Mouse (Mus musculus) gastrocnemius, postnatal 14 days (tissue): Measurements from ENCODE around the gene Hist1h4i. TPM values are rescaled to one million over a fixed set of nuclear protein-coding genes. Genes with fewer than 3 reads are reported as not detected.
A peak's percentile ranks its signal among the peaks of the same experiment; 100 is the strongest.

Source experiments
- DNase-seq: peaks from one replicate; pipeline ENCODE4 v3.0.0; 2021; ENCODE audit warnings: mixed read lengths
- intact Hi-C: fragments of 180-260 bp; cut with DNase I; formaldehyde crosslinking; loops from one replicate; pipeline ENCODE4 v1.15.1; 2025; ENCODE audit warnings: low total_unique reads
- total RNA-seq, 2 experiments: library from RNA; stranded (reverse); gene quantifications; 2 replicates each; pipeline ENCODE4 v1.2.3; 2021

Gene Hist1h4i
- total RNA-seq, 2 experiments from 2014 or later, result 46.4 to 49.7 TPM

DNA sequence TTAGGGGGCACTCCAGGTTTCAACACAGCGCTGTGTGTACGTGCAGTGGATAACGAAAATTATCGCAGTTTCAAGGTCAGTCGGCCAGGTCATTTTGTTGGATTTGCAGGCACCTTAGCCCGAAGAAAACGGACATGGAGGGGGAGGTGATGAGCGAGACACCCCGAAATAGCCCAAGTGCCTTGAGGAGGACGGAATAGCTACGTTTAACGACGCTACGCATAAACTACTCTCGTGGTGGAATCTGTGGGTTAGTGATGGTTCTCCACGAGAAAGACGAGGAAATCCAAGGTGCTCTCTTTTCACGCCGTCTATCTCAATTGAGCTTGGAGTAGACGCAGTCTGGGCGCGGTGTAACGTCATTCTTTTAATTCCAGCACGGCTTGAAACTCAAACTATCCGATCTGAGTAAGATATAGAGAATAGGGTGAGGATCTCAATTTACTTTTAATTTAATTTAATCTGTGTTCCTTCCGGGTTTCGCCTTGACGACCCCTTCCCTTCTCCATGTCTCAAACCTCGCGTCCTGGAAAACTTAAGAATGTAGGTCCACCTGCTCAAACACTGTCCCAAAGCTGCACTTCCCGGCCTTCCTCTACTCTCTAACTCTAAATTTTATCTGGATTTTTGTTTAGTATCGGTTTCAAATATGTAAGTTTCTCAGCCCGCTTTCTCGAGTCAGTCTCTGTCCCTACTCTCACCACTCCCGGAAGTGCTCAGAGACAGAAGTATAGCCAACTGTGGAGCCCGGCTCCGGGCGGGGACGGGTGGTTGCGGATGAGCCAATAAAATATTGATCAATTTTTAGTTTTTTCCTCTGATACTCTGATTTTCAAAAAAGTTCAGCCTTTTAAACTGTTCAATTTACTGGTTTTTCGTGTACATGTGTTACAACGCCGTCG is 21.0 kb downstream of the Hist1h4i start:
- intact Hi-C loops, result loop anchor here (5.0 to 10.0 kb wide), 4 partner anchors 38 to 1505 kb away; partner anchors contain the start of gene Pom121l2
- no peak for DNase-seq

DNA sequence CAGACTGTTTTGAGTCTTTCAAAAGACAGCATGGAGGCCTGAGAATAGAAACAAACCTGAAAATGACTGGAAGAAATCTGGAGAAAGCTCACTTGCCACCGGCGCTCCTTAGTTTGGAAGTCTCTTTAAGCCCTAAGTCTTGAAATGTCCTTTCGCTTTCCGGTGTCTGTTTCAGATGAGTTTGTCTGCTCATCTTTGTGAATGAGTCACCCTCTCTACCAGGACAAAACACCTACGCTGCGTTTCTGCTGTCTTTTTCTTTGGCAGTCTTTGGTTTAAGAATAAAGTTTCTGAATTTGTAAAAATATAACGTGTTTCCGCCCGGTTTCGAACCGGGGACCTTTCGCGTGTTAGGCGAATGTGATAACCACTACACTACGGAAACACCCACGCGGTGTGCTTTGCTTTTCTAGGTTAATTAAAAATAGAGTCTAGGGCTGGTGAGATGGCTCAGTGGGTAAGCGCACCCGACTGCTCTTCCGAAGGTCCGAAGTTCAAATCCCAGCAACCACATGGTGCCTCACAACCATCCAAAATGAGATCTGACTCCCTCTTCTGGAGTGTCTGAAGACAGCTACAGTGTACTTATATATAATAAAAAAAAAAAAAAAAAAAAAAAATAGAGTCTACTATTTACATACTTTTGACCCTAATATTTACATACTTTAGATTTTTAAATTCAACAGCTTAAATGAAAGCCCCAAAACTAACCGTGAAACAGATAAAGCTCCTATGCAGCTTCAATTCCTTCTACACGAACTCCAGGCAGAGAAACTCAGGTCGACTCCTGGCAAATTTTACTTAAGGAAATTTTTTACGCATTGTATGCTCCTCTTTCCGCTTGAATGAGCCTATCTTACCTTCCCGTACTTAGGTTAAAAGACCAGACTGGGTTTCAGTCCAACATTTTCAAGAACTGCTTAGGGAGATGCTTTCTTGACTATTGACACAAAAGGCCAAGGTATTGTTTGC is 25.4 kb downstream of the Hist1h4i start:
- intact Hi-C loops, result loop anchor here (5.0 to 10.0 kb wide), 2 partner anchors 33 to 161 kb away; partner anchors contain the start of gene Pom121l2
- peak; percentile 49 for DNase-seq

DNA sequence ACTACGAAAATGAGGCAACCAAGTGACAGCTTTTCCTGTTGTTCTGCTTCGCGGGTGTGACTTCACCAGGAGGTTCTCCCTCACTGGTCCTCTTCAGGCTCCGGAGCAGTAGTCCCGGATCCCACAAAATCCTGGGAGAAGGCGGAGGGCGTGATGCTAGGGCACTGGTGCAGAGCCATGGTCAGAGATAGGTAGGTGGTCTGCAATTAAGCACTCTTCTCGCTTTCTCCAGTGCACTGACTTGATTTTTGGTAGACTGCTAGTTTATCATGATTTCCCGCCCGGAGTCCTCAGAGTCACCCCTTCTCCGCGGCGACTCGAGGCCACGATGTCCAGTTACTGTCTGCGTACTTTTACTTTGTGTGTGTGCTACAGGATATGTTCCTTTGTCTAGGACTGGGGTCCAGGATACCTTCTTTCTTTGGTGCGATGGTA is 26.7 kb downstream of the Hist1h4i start:
- intact Hi-C loops, result loop anchor here (10.0 kb wide), 1 partner anchor 160 kb away; no protein-coding TSS in a partner anchor
- no peak for DNase-seq

DNA sequence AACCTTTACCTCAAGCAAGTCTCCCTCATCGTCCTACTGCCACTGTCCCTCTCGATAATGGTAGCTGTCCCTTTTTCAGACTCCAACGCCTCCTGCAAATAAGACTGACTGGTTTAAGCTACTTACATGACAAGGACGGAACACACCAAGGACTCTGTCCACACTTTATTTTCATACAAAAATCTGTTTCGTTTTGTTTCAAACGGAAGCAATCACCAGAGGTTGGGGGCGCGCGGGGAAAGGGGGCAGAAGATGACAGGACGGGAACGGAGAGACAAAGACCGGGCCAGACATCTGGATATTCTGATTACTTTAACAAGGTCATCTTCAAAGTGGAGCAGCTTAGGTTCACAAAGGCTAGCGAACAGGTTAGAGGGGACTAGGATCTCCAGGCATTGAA is 27.4 kb downstream of the Hist1h4i start:
- intact Hi-C loops, result loop anchor here (10.0 kb wide), 1 partner anchor 159 kb away; no protein-coding TSS in a partner anchor
- no peak for DNase-seq

DNA sequence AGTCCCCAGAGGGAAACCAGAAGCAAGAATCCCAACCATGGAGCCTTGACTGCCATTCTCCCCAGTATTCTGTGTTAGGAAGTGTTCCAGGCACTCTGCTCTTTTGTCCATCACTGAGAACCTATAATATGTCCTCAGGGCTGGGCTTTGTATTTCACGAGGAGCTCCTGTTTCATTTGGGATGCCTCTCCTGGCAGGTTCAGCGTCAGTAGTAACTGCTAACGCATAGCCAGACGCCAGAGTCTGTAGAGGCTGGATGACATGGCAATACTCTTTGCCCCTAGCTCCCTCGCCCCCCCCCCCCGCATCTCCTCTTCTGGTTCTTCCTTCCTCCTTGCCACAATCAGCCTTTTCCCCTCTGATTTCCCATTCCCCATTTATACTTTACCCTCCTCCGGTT is 31.5 kb downstream of the Hist1h4i start, which contains the start of gene Prss16:
Prss16 (minus strand) TSS at position 101 of the 400 bp plus-strand sequence.
- intact Hi-C loops, result loop anchor here (10.0 kb wide), 1 partner anchor 155 kb away; no protein-coding TSS in a partner anchor
- DNase-seq, result no peak

DNA sequence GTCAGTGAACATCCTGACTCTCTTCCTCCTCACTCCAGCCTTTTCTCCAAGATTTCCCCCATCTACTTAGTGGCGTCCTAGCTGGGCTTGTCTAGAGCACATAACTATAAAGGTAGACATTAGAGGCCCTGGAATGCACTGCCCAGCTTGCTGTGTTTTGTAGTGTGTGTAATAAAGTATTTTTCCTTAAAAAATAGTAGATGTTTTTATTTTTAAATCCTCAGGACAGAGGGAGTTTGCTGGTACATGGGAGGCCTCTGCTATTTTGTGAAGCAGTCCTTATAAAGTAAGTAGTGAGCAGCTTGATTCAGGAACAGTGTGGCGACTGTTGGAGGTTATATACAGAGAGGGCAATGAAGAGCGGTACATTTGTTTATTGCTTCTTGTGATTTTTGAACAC is 32.5 kb downstream of the Hist1h4i start:
- DNase-seq, result no peak
- intact Hi-C loops, result no loop called here

DNA sequence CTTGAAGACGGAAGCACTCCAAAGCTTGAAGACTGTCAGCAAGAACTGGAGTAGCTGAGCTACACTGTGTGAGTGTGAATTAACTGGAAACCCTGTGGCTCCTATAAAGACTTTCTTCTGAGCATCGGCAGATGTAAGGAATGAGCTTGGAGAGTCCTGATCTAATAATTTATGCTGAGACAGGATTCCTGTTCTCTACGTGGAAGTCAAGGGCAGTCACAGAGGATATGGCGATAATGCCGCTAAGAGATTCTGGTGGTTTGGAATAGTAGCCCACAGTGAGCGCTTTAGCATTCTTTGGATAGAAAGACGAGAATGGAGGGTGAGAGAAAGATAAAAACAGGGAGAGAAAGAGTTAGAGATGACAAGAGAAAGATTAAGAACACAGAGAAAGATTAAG is 33.3 kb downstream of the Hist1h4i start:
- intact Hi-C loops, result no loop called here
- no peak for DNase-seq

DNA sequence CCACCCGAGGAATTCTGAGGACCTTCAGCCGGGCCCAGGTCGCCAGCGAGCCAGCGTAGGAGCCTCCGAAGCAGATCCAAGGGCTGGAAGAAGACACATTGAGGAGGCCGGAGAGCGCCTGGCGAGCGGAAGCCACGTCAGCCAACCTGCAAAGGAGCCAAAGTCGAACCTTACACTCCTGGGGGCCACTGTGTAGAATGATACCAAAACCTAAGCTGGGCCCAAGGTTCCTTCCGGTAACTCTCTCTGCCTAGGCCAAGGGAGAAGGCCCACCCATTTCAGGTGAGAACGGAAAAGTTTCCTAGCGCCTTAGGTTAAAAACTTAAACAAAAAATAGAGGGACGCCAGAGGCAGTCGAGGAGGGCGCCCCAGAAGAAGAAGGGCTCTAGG is 34.0 kb downstream of the Hist1h4i start:
- intact Hi-C loops, result no loop called here
- DNase-seq, result no peak

DNA sequence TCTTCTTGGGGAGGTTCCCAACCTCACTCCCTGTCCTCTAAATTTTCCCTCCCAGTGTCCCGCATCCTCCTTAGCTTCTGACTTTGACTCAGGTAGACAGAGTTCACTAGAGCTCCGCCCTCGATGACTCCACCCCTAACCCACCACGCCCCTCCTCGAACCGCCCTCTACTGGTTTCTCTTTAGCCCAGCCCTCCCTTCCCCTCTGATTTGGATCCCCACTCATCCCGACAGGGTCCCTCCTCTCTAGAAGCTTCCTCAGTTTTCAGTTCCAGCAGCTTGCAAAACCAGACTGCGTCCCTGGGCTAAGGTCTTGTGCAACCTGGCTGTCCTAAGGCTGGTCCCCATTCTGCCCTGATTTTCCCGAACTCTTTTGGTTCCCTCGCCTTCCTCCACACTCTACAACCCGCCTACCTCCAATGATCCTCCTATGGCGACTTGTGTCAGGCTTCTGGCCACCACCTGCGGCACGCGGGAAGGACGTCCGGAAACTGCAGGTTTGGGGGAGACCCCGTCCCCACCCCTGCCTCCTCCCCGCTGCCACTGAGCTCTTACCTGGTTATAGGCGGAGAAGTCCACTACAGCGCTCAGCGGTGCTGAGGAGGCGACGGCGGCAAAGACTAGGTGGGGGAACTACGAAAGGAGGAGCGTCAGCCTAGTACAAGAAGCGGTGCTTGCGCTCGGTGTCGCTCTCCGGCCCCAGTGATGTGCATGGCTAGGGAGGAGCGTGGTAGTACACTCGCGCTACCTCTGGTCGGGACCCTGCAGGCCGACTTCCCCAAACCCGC is 34.6 kb downstream of the Hist1h4i start:
- DNase-seq, result no peak
- intact Hi-C loops, result no loop called here

DNA sequence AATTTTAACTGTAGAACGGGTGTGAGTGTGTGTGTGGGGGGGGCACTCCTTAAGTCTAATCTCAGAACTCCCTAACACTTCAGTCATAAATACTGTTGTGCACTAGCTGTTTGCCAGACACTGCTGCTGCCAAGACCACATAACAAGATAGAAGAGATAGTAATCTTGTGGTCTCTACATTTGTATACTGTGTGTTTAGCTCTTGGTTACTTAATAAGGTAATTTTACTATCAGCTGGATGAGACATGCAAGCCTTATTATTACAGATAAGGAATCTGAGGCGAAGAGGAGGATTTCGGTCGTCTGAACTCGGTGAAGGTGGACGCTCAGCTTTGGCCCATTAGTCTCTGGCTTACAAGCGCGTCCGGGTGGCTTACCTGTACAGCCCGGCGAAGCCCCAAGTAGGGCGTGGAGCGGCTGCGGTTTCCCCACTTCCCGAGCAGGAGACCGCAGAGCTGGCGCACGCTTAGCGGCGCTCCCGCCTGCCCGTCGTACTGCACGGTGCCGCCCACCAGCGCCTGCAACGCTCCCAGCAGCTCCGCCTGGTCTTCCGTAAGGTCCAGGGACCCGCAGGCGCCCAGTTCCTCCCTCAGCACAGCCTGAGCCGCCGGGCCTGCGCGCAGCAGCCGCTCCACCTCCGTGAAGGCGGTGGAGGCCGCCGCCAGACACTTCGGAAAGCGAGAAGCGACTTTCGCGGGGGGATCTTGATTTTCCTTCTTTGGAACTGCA is 35.4 kb downstream of the Hist1h4i start:
- intact Hi-C loops, result no loop called here
- peak; percentile 37 for DNase-seq

DNA sequence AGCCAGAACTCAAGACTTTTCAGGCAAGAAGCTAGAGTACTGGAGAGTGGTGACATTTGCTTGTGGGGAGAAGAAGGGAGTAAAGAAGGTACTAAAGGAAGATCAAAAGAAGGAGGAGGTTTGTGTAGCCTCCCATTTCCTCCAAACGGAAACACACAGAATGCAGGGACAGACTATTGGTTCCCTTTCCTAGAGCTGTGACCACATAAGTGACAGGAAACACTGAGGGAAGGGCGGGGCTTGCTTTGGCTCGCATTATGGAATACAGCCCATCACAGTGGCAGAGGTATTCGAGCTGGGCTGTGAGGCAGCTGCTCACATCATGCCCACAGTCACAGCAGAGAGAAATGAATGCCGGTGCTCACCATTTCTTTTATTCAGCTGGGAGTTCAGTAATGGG is 39.3 kb downstream of the Hist1h4i start:
- intact Hi-C loops, result no loop called here

DNA sequence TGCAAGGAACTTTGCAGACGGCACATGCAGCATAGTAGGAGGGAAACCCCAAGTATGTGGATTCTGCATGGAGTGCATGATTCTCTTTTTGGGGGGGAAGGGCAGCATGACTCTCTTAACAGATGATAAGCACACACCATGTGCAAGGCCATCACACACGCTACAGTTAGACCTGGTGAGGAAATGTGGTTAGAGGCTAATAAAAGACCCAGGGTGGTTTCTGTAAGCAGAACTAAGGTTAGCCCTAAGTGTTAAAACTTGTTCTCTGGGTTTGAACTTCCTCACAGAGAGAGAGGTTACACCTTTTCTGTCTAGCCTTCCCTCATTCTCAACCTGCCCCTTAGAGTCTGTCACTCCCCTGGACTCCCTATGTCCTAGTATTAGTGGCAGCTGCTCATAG is 39.8 kb downstream of the Hist1h4i start:
- intact Hi-C loops, result no loop called here
- DNase-seq, result no peak

More for the DNA sequence above, 39.3 kb downstream of the Hist1h4i start:
- DNase-seq, result no peak

DNA sequence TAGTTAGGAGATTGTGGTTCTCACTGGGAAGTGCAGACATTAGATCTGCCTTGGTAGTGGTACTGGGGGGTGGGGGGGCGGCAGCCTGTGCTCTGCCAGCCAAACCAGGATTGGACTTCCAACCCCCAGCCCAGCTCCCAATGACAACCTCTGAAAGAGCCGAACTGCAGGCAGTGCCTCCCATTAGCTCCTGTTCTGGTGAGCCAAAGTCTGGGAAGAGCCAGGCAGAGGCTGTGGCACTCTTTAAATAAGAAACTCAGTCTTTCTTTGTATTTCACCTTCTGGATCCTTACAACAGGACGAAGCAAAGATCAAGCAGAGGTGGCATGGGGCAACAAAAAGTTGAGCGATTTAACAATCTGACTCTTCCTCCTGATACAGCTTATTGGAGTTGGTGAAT is 42.0 kb downstream of the Hist1h4i start:
- intact Hi-C loops, result no loop called here
- no peak for DNase-seq

DNA sequence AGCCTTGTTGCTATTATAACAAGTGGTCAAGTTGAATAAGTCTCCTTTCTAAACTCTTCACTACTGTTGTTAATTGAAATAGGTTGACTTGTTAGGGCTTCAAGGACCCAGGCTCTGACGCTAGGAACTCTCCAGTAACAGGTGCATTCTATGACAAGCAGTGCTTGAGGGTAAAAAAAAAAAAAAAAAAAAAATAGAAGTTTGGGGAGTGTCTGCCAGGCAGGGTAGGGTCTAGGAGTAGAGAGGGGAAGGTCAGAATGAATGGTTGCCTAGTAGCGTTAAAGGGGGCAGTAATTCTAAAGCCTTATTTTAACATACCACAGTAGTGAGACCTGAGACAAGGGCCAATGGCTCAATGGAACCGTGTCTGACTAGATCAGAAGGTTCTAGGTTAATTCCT is 42.8 kb downstream of the Hist1h4i start:
- no peak for DNase-seq
- intact Hi-C loops, result no loop called here

DNA sequence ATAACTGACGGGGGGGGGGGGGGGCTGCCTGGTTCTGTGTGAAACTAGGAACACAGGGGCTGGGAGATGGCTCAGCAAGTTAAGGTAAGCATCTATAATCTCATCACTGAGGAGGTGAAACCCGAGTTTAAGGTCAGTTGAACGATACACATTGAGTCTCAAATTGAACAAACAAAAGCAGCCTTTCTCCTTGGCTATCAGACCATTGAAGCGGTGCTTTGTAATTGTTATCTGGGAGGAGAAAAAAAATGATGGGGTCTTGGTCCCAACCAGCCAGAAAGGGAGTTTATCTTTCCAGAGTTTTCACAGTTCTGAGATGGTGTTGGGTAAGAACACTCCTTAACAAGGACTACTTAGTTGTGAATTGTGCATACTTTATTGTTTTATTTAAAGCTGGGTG is 43.3 kb downstream of the Hist1h4i start:
- no peak for DNase-seq
- intact Hi-C loops, result no loop called here

DNA sequence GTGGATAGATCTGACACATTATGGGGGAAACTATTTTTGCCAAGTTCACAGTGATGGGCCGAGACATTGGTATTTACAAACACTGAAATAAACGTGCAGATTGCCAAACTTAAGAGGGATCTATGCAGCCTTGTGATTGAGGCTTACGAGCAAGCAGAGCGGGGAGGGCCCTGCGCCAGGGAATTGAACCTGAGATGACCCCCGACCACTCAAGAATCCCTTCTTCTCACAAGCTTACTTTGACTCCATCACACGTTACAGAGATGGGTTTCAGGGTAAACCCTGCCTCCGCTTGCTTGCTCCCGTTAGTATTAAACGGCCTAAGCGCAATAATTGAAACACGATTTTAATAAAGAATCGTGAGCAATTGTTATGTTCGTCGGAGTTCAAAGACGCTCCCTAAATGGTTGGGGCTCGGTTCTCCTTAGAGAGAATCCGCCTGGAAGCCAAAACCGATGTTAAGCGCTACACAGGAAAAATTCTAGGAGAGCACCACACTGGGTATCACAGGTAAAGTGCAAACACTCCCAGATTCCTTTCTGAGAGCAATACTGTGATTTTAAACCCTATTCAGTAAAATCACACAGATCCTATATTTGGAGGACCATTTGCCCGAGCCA is 43.9 kb downstream of the Hist1h4i start:
- intact Hi-C loops, result no loop called here

DNA sequence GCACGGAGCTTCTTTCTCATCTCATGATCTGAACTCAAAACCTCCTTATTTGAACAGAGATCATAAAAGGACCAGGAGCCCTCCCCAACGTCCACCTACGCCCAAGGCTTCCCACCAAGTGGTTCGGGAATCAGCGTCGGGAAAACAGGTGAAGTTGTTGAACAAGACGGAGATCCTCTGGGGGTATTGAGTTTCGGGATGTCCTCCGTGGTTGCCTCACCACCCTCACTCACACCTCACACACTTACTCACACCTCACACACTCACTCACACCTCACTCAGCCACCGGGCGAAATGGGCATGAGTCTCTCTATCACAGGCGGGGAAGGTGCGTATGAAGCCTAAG is 44.3 kb downstream of the Hist1h4i start:
- intact Hi-C loops, result no loop called here
- DNase-seq, result no peak

More for the DNA sequence above, 43.9 kb downstream of the Hist1h4i start:
- no peak for DNase-seq
